Mouse (Mus musculus) thymus, adult 18-20 months (tissue): ENCODE measurements around the gene Mylk4.

Experiments used
- DNase-seq, 2 experiments: peaks; one replicate each; pipeline ENCODE4 v3.0.0; 2022; ENCODE audit warnings: mixed read lengths in 2 of 2

Mylk4 gene

GRCm38 (mm10) chr13:32783816-32784215 is at the start of gene Mylk4:
TSS of gene Mylk4 (minus strand) at chr13:32783954.
- no peak for DNase-seq

GRCm38 (mm10) chr13:32833237-32833636 is 49.5 kb upstream of the Mylk4 start:
- no peak for DNase-seq

GRCm38 (mm10) chr13:32832776-32833175 is 49.0 kb upstream of the Mylk4 start:
- DNase-seq: no peak

DNA sequence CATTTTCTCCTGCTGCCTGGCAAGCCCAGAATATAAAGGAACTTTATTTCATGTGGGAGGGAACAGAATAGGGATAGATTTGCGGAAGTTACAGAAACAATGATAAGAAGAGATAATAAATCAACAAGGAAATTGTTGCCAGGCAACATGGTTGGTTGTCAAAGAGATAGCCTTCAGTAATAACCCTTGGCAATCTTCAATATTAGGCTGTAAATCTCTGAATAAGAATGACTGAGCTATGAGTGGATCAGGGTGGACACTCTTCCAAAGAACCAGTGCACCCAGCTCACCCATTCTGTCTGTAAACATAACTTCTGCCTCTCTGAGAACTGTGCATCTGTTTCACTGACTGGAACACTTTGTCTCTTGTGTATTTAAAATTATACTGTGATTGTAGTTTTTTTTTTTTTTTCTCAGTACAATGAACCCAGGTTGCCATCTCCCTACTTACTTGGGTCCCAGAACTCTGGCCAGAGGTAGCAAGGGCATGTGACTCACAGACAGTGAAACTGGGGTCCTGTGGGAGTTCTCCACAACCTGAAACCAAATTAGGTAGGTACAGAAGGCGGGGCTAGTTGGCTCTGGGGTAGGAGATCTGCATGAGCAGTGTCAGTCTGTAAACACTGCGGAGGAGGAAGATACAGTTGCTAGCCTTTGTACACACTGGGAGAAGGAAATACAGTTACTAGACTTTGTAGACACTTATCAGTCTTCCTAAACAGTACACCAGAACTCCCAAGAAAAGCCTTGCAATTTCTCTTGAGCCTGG is 47.9 kb upstream of the Mylk4 start:
- DNase-seq: peak in 1 of 2 experiments; percentile 26

DNA sequence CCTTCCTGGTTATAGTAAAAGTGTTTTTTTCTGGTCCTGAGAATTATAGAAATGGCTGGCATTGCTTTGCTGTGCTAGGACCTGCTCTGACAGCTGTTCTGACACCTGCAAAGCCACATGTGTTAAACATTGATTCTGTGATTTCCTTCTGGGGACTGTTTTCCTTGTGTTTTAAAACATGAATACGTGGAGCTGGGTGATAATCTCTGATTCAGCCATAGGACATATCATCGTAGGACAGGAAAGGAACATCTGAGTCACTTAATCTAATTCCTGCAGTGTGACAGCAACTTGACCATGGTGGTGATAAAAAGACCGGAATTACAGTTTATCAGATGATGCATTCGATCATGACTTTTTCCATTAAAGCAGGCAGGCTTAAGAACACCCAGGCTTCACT is 45.1 kb upstream of the Mylk4 start:
- DNase-seq: no peak

DNA sequence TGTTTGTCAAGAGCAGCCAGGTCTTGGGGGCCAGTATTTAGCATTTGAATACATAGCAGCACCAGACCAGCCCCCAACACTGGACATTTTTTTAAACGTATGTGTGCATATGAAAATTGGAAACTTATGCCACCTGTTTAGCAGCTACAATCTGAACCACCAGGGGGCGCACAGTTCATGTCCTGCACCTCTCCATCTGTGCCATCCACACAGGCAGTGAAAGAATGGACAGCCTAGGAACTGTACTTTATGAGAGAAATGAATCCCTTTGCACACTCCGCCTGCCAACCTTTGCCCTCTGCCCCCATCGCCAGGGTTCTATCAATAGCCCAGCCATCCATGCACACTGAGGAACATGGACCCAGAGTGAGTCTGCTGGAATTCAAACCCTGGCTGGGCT is 44.2 kb upstream of the Mylk4 start:
- DNase-seq: peak; percentile 26 to 33

DNA sequence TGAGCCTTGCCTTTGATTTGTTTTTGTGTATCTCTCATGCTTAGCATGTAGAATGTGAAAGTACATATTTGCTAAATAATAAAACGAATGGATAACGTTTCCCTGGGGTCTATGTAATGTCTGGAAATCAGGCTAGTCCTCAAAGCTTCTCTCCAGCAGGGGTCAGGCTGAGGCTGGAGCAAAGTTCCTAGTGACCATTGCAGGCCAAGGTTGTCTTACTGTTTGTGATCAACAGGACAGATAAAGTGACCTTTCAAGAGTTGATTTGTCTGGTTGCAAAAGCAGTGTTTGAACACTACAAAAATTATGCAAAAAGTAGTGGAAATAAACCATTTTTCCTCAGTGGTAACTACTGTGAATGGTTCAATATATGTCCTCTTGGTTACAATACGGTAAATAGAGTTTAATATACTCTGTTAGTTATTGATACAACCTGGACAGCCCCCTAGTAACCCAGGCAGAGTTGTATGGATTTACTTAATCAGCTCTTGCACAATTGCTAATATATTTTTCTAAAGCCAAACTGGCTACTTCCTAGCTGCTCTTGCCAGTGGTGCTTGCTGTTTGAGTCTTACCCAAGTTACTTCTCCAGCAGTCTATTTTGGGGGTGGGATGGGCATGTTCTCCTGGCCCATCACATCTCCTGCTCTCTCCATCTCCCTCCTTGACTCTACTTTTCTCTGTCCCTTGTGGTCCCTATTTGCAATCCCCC is 43.5 kb upstream of the Mylk4 start:
- DNase-seq: no peak

- DNase-seq: no peak
Observed at GRCm38 (mm10) chr13:32825546-32825945, 41.8 kb upstream of the Mylk4 start.

DNA sequence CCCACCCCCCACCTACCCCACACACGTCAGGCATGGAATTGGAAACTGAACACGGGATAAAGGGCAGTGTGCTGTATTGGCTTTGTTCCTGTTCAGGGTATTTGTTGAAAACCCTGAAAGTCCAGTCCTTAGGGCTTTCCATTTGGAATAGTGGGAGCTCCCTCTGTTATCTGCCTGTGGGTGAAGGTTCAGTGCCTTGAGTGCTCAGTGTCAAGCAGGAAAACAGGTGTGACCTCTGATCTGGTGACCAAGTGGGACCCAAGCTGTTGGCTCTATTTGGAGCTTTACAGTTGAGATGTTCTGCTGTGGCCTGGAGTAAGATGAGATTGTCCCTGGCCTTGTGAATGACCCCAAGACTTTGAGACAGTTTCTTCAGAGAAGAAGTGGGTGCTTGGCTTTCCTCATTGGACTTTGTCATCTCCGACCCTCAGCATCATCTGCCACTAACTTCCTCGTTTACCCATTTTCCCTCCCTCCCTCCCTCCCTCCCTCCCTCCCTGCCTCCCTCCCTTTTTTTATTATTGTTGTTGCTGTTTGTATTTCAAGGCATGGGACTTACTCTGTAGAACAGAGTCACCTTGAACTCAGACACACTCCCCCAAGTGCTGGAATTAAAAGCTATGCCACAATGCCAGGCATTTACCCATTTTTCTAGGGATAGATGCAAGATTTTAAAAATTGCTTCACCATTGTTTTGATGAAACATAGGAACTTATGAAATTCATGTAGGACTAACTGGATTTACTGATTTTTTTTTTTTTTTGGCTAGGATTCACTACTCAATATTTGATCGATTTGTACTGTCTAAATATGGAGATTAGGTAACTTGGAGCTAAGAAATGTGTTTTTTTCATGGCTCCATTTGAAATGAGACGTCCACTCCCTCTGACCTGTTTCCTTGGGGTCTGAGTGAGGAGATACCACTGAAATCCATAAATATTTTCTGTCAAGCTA is 40.9 kb upstream of the Mylk4 start:
- DNase-seq: no peak

GRCm38 (mm10) chr13:32823126-32823525 is 39.4 kb upstream of the Mylk4 start:
- no peak for DNase-seq

GRCm38 (mm10) chr13:32821671-32822070 is 37.9 kb upstream of the Mylk4 start:
- no peak for DNase-seq

DNA sequence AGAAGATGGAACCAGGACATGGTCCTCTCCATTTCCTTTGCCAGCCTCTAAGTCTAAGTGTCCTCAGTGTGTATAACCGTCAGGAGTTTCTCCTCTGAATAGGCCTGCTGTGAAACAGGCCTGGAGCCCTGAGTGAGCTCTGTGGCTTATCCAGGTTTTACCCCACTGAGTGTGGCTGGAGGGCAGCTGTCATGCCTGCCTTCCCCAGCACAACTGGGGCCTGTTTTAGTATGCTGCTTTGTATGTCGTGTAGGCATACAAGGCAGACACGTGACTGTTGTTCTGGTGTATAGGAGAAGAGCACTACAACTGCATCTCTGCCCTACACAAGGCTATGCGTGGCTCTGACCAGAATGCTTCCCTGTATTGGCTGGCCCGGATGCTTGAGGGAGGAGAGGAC is 36.2 kb upstream of the Mylk4 start:
- no peak for DNase-seq

DNA sequence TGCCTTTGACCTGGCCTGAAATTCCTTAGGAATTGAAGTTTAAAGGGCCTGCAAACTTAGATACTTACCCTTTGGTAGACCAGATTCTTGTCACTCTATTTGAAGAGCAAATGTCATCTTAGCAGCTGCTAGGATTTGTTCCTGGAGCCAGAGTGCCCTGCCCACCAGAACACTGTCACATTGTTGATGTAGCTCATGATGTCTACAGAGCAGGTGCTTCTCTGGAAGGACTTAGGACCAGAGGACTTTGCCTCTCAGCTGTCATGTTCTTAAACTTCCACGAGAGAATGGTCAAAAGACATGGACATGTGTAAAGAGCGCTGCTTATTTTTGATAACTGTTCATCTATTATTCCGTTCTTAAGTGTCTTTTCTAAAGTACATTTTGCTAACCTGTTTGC is 35.5 kb upstream of the Mylk4 start:
- no peak for DNase-seq

DNA sequence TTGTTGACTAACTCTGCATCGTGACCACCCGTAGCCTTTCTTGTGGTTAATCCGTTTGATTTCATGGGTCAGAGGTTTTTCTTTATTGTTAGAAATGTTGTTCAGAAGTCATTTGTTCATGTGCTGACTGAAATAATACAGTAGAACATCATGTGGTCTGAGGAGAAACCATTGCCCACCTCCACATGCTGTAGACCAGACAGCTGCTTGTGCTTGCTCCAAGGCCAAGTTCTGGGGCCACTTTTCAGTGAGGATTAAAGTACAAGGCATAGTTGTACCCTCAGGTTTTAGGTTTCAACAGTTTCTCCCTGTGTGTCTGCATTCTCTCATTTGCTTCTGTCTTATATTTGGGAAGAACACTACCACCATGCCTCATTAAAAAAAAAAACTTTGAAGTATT is 23.9 kb upstream of the Mylk4 start:
- no peak for DNase-seq

DNA sequence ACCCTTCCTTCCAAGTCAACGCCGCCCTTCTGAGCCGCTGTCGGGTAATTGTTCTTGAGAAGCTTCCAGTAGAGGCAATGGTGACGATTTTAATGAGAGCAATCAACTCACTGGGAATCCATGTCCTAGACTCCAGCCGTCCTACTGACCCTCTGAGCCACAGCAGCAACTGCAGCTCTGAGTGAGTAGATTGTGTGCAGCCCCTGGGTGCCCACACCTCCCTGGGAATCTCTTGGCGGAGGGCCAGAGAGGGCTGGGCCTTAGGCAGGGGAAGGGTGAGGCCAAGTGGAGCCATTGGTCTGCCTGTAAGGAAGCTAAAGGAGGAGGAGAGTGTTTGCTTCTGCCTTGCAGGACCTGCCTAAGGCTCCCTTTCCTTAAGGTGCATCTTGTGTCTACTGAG is 23.1 kb upstream of the Mylk4 start:
- no peak for DNase-seq

- no peak for DNase-seq
Observed at GRCm38 (mm10) chr13:32803701-32804345, 20.1 kb upstream of the Mylk4 start.

GRCm38 (mm10) chr13:32802259-32803081 is 18.7 kb upstream of the Mylk4 start, which contains the start of gene D930007J09Rik:
TSS of gene D930007J09Rik (minus strand) at chr13:32802849.
- DNase-seq: peak; percentile 29 to 45

DNA sequence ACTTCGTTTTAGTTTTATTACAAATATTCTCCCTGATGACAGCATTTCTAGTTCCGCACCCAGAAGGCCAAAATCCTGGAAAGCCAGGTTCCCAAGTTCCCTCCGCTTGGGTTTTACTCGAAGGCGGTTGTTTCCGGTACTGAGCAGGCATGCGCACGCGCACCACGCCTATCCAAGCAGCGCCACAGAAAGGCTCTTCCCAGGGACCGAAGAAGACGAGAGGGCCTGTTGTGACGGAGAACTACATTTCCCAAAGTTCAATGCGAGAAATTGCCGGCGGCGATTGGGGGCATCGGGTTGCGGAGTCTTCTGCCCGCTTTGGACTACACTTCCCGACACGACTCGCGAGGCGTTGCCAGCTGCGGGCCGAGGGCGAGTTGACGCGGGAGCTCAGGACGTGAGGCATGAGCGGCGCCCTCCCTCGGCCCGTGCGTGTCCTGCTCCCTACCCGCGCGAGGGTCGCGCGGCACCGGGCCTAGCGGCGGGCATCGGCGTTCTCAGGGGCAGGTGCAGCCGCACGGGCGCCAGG is 18.0 kb upstream of the Mylk4 start, which contains the start of gene Wrnip1:
Gene Wrnip1, plus strand, starts transcription at position 346 of the 529 bp plus-strand sequence.
- DNase-seq: peak; percentile 95 to 98

DNA sequence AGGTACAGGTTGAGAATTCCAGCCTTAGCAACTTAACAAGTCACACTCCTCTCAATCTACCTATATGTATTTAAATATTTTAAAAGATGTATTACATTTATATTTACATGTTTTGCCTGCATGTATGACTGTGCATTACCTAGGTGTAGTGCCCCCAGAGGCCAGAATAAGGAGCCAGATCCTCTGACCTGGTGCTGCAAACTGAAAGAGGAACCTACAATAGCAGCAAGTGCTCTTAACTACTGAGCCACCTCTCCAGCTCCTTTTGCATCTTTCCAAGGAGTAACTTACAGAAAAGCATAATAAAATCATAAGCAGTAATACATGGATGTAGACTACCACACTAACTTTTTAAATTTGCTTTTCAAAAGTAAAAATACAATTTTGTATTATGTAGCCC is 17.1 kb upstream of the Mylk4 start:
- DNase-seq: peak in 1 of 2 experiments; percentile 20

- DNase-seq: no peak
Observed at GRCm38 (mm10) chr13:32799131-32799530, 15.4 kb upstream of the Mylk4 start.

- no peak for DNase-seq
Observed at GRCm38 (mm10) chr13:32797085-32797484, 13.3 kb upstream of the Mylk4 start.
